Comparison of ENCODE assay signal across 26 mouse cellular contexts in the genomic region with DNA sequence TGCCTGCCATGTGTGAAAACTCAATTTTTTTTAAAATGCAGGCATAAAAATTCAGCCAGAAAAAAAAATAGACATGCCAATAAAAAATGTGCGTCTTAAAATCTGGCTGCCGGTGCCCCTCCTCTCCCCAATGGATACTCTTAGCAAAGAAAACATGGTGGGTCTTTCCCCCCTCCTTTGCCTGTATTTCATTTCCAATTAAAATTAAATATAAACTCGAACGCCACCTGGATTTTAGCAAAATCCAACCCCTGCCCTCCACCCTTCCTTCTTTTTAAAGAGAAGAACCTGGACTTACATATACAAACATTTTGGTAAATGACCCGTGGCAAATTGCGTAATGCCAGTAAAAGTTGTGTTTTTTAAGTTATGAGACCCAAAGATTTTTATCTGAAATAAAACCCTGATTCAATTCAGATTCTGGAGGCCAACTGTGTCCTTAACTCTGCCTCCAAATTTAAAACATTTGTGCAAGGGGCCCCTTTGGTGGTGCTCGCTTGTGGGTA.
DNase-seq lines count a peak whose midpoint lies in the region; ATAC-seq and TF ChIP-seq lines count a peak whose summit lies in the region.
"Had no signal": no experiment of that assay in that cellular context is flagged by ENCODE, and none has a peak within 500 bp of the region (broad histone marks: within the 10 kb centered on the region; RNA-seq: fewer than 3 reads in every experiment).

No protein-coding gene starts in this region.

- H3K36me3 ChIP-seq in liver, adult 2 months (ENCODE audit: control insufficient read depth, insufficient read depth, low read length), result no peaks in the 10 kb centered on the region
- H3K36me3 ChIP-seq in liver, postnatal 0 days (replicated peaks; ENCODE audit: insufficient read depth, low read length), result no peaks in the 10 kb centered on the region
- peaks cover 5% of the 10 kb centered on the region for H3K36me3 ChIP-seq in G1E (replicated peaks)
- H3K36me3 ChIP-seq in embryonic facial prominence, embryonic 13.5 days, result no peaks in the 10 kb centered on the region
- no peaks in the 10 kb centered on the region for H3K36me3 ChIP-seq in limb, embryonic 15.5 days
- H3K36me3 ChIP-seq: forebrain, embryonic 10.5 days; hindbrain, embryonic 10.5 days; hindbrain, embryonic 13.5 days; intestine, embryonic 15.5 days had no signal

- H3K4me3 ChIP-seq in liver, adult 2 months (ENCODE audit: insufficient read depth, low read depth, low read length), result no peak overlapping the region
- no peak overlapping the region for H3K4me3 ChIP-seq in liver, postnatal 0 days (ENCODE audit: low read depth, low read length)
- H3K4me3 ChIP-seq in G1E (ENCODE audit: low read depth, low read length), result no peak overlapping the region
- H3K4me3 ChIP-seq in embryonic facial prominence, embryonic 13.5 days, result no peak overlapping the region
- no peak overlapping the region for H3K4me3 ChIP-seq in limb, embryonic 15.5 days
- H3K4me3 ChIP-seq: forebrain, embryonic 10.5 days; forebrain, embryonic 13.5 days; gastrocnemius, adult 2 months; hindbrain, embryonic 10.5 days; hindbrain, embryonic 13.5 days; intestine, embryonic 15.5 days had no signal

- peaks cover 8% of the 10 kb centered on the region; the same call in 1 of the 2 replicates for H3K79me2 ChIP-seq in liver, adult 2 months (ENCODE audit: control insufficient read depth, insufficient read depth, low read length)

- no peaks in the 10 kb centered on the region for H3K9me3 ChIP-seq in liver, postnatal 0 days (ENCODE audit: low read length)
- no peaks in the 10 kb centered on the region for H3K9me3 ChIP-seq in G1E (replicated peaks)
- no peaks in the 10 kb centered on the region for H3K9me3 ChIP-seq in embryonic facial prominence, embryonic 13.5 days
- H3K9me3 ChIP-seq in limb, embryonic 15.5 days, result no peaks in the 10 kb centered on the region
- H3K9me3 ChIP-seq: forebrain, embryonic 10.5 days; forebrain, embryonic 13.5 days; hindbrain, embryonic 10.5 days; hindbrain, embryonic 13.5 days; intestine, embryonic 15.5 days had no signal

- no peak for TF ChIP-seq POLR2A in liver, adult 2 months (IDR thresholded peaks at IDR 0.05; ENCODE audit: extremely low read depth, insufficient read depth, low read length)

- ATAC-seq in liver, postnatal 0 days, result no peak
- 0 out of 2 replicates have a peak, but pooled peaks have one; percentile 41 for ATAC-seq in G1E (ENCODE audit: extremely low read depth, insufficient number of reproducible peaks, low FRiP score, poor library complexity, severe bottlenecking)
- no peak for ATAC-seq in embryonic facial prominence, embryonic 13.5 days (ENCODE audit: insufficient number of reproducible peaks, insufficient read depth, low FRiP score, low TSS enrichment, low read depth)
- ATAC-seq in limb, embryonic 15.5 days (ENCODE audit: insufficient number of reproducible peaks, low FRiP score, low TSS enrichment, low read depth), result no peak
- ATAC-seq: activated CD4-positive, CD25-positive, alpha-beta regulatory T cell, adult 4 months; forebrain, embryonic 13.5 days; forebrain, embryonic 16.5 days; hindbrain, embryonic 16.5 days; intestine, embryonic 15.5 days had no signal

- H3K27ac ChIP-seq in liver, adult 2 months (replicated peaks; ENCODE audit: insufficient read depth, low read depth, low read length), result no peak overlapping the region
- H3K27ac ChIP-seq in liver, postnatal 0 days (ENCODE audit: low read depth), result no peak overlapping the region
- H3K27ac ChIP-seq in embryonic facial prominence, embryonic 13.5 days, result 0 out of 2 replicates have a peak overlapping the region, but pooled peaks have one; percentile 9
- 0 out of 2 replicates have a peak overlapping the region, but pooled peaks have one; percentile 47 for H3K27ac ChIP-seq in limb, embryonic 15.5 days
- H3K27ac ChIP-seq: forebrain, embryonic 10.5 days; forebrain, embryonic 13.5 days; gastrocnemius, adult 2 months; hindbrain, embryonic 10.5 days; hindbrain, embryonic 13.5 days; intestine, embryonic 15.5 days had no signal

- intact Hi-C loops in heart, postnatal 36 days (cut with DNase I), result no loop called here

- H3K9ac ChIP-seq in liver, adult 2 months (ENCODE audit: low read depth, low read length), result no peak overlapping the region
- H3K9ac ChIP-seq in liver, postnatal 0 days (replicated peaks), result no peak overlapping the region
- H3K9ac ChIP-seq in embryonic facial prominence, embryonic 13.5 days, result no peak overlapping the region
- no peak overlapping the region for H3K9ac ChIP-seq in limb, embryonic 15.5 days
- H3K9ac ChIP-seq: forebrain, embryonic 13.5 days; hindbrain, embryonic 13.5 days; intestine, embryonic 15.5 days had no signal

- no peak for TF ChIP-seq EP300 in liver, postnatal 0 days (IDR thresholded peaks at IDR 0.05; ENCODE audit: low read depth)

- no peak for TF ChIP-seq CTCF in liver, adult 2 months (IDR thresholded peaks at IDR 0.05; ENCODE audit: low read depth, low read length)
- TF ChIP-seq CTCF in liver, postnatal 0 days (IDR thresholded peaks at IDR 0.05; ENCODE audit: low read depth), result no peak
- no peak for TF ChIP-seq CTCF in G1E (IDR thresholded peaks at IDR 0.05; ENCODE audit: low read depth, low read length)

- DNase-seq in liver, adult 2 months (ENCODE audit: extremely low read depth, low read depth, low spot score), result peak; percentile 46
- DNase-seq in liver, postnatal 0 days, result no peak
- DNase-seq in G1E (ENCODE audit: low spot score), result no peak
- no peak for DNase-seq in adrenal gland, postnatal 14 days
- no peak for DNase-seq in frontal cortex, postnatal 10 days (ENCODE audit: low spot score in 2 of 2)
- DNase-seq in heart, postnatal 36 days, result no peak
- DNase-seq: adrenal gland, adult 8-10 months; adrenal gland, postnatal 36 days; cerebellum, adult 18-20 months; cerebellum, adult 9-10 months; cerebellum, postnatal 14 days; gastrocnemius, adult 2 months; gastrocnemius, postnatal 14 days; heart, adult 11 months had no signal

- no peaks in the 10 kb centered on the region for H3K27me3 ChIP-seq in liver, adult 2 months (ENCODE audit: control insufficient read depth, insufficient read depth, low read length)
- no peaks in the 10 kb centered on the region for H3K27me3 ChIP-seq in liver, postnatal 0 days (ENCODE audit: insufficient read depth, low read length)
- H3K27me3 ChIP-seq in G1E (ENCODE audit: insufficient read depth, low read length), result no peaks in the 10 kb centered on the region
- H3K27me3 ChIP-seq in embryonic facial prominence, embryonic 13.5 days, result peaks cover 50% of the 10 kb centered on the region
- no peaks in the 10 kb centered on the region for H3K27me3 ChIP-seq in limb, embryonic 15.5 days
- H3K27me3 ChIP-seq: CH12.LX; forebrain, embryonic 13.5 days; hindbrain, embryonic 13.5 days; intestine, embryonic 15.5 days had no signal

- WGBS in liver, adult 2 months, result 80% methylated on average over 7 of the region's 7 CpGs
- 74% methylated on average over 7 of the region's 7 CpGs for WGBS in liver, postnatal 0 days (ENCODE audit: insufficient replicate concordance)
- WGBS in embryonic facial prominence, embryonic 13.5 days, result 26% methylated on average over 7 of the region's 7 CpGs
- WGBS in limb, embryonic 15.5 days, result 33% methylated on average over 7 of the region's 7 CpGs

- H3K4me2 ChIP-seq in liver, postnatal 0 days (ENCODE audit: low read depth, low read length), result no peak overlapping the region
- no peak overlapping the region for H3K4me2 ChIP-seq in embryonic facial prominence, embryonic 13.5 days
- no peak overlapping the region for H3K4me2 ChIP-seq in limb, embryonic 15.5 days
- H3K4me2 ChIP-seq: forebrain, embryonic 13.5 days; heart, embryonic 11.5 days; hindbrain, embryonic 13.5 days; intestine, embryonic 15.5 days had no signal

- H3K4me1 ChIP-seq in liver, adult 2 months (ENCODE audit: control insufficient read depth, insufficient read depth, low read length), result peaks cover 13% of the 10 kb centered on the region
- 0 out of 2 replicates have a peak, but pooled peaks cover 8% of the 10 kb centered on the region for H3K4me1 ChIP-seq in liver, postnatal 0 days (ENCODE audit: insufficient read depth)
- H3K4me1 ChIP-seq in G1E (ENCODE audit: insufficient read depth, low read depth, low read length), result peaks cover 21% of the 10 kb centered on the region
- H3K4me1 ChIP-seq in embryonic facial prominence, embryonic 13.5 days, result peaks cover 20% of the 10 kb centered on the region
- H3K4me1 ChIP-seq in limb, embryonic 15.5 days, result peaks cover 23% of the 10 kb centered on the region
- H3K4me1 ChIP-seq: forebrain, embryonic 13.5 days; hindbrain, embryonic 13.5 days had no signal

Comparison
In these comparisons a context has a peak if more than half of its experiments do, and no peak if none do; other contexts are left out.
1. H3K27ac ChIP-seq: peak in embryonic facial prominence, embryonic 13.5 days (single experiment) and limb, embryonic 15.5 days (single experiment); none in liver, adult 2 months (single experiment) and liver, postnatal 0 days (single experiment).